Mouse (Mus musculus): ENCODE results near the gene Lacc1. TPM values are rescaled to one million over a fixed set of nuclear protein-coding genes. Genes with fewer than 3 reads are reported as not detected.
"Not testable (repeated sequence)": the region's sequence is repeated elsewhere in the genome, so short reads cannot be mapped to it uniquely, and the experiment has no call there.

Lacc1 gene
- polyA plus RNA-seq, 1 experiment from 2014 or later, result 2.5 TPM

- ATAC-seq (ENCODE audit: low FRiP score), result no peak
- no peaks in the 10 kb centered on the region for H3K27me3 ChIP-seq (replicated peaks)
- H3K4me2 ChIP-seq, result no peak overlapping the region
- no peaks in the 10 kb centered on the region for H3K9me3 ChIP-seq (replicated peaks)
- 53% methylated on average over 5 of the region's 5 CpGs for WGBS
- no peak overlapping the region for H3K27ac ChIP-seq (replicated peaks)
- H3K36me3 ChIP-seq, result no peaks in the 10 kb centered on the region
- no peak overlapping the region for H3K4me3 ChIP-seq (replicated peaks)
- no peaks in the 10 kb centered on the region for H3K4me1 ChIP-seq
- H3K9ac ChIP-seq (replicated peaks), result no peak overlapping the region
These were observed 7.2 kb downstream of the Lacc1 start for GRCm38 (mm10) chr14:77029319-77030054.

GRCm38 (mm10) chr14:77024499-77024898, 12.2 kb downstream of the Lacc1 start:
- 88% methylated on average over 3 of the region's 3 CpGs for WGBS
- H3K4me3 ChIP-seq (replicated peaks), result no peak overlapping the region
- no peaks in the 10 kb centered on the region for H3K36me3 ChIP-seq
- no peak overlapping the region for H3K27ac ChIP-seq (replicated peaks)
- no peak for ATAC-seq (ENCODE audit: low FRiP score)
- H3K27me3 ChIP-seq (replicated peaks), result no peaks in the 10 kb centered on the region
- no peak overlapping the region for H3K4me2 ChIP-seq
- H3K9ac ChIP-seq (replicated peaks), result no peak overlapping the region
- no peaks in the 10 kb centered on the region for H3K4me1 ChIP-seq
- H3K9me3 ChIP-seq (replicated peaks), result no peaks in the 10 kb centered on the region

DNA sequence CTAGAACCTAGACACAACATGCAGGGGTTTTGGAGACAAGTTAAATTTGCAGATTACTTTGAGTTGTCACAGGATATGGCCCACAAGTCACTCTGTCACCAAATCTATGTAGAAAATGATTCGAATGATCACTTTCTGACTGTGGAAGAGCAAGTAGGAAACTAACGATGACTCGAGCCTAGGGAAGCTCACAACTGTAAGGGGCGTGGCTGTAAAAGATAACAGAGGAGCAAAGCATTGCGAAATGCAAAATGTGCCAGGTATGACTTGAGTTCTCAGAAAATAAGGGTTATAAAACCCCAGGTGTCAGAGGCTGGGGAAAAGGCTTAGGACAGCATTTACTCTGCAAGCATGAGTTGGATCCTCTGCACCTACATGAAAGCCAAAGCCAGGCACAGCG, 19.5 kb downstream of the Lacc1 start:
- Histone ChIP-seq H3K4me2 (no peak overlapping the region), H3K4me3 (replicated peaks) (no peak overlapping the region), H3K4me1 (no peaks in the 10 kb centered on the region), H3K9me3 (replicated peaks) (no peaks in the 10 kb centered on the region), H3K27ac (replicated peaks) (no peak overlapping the region), H3K27me3 (replicated peaks) (no peaks in the 10 kb centered on the region), H3K9ac (replicated peaks) (no peak overlapping the region), H3K36me3 (no peaks in the 10 kb centered on the region)
- 92% methylated on average over 6 of the region's 6 CpGs for WGBS
- no peak for ATAC-seq (ENCODE audit: low FRiP score)

DNA sequence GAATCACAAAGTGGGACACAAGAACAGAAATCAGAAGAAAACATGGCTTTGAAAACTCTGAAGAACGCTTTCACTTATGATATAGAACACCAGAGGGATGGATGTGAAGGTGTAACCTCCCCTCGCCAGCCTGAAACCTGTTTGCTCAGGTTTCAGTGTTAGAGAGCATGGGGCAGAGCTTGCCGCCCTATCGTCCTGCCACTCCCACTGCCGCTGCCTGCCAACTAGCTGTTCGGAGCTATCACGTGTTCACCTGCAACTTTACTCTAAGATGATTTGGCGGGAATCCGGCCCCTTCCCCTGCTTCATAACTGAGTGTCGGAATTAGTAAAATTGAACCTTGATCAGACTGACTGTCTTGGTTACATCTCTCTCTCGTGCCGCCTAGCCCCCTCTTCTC, 19.9 kb downstream of the Lacc1 start:
- not testable (repeated sequence) for ATAC-seq (ENCODE audit: low FRiP score)

DNA sequence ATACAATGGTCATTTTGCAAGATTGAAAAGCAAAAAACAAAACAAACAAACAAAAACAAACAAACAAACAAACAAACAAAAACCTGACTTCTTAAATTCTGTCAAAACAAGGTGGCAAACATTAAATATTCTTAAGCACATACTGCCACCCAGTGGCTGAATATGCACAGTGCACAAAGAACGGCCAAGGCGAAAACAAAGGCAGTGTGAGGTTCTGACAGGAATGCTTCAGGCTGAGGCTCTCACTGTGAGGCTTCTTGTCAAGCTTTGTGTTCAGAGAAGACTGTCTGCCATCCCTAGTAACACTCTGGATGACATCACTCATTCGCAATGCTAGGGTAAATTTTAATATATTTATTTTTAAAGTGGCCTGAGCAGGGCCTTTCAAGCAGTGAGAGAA, 24.9 kb downstream of the Lacc1 start:
- H3K9me3 ChIP-seq (replicated peaks), result no peaks in the 10 kb centered on the region
- H3K4me3 ChIP-seq (replicated peaks), result no peak overlapping the region
- H3K27me3 ChIP-seq (replicated peaks), result no peaks in the 10 kb centered on the region
- no peak overlapping the region for H3K4me2 ChIP-seq
- H3K36me3 ChIP-seq, result no peaks in the 10 kb centered on the region
- peak; percentile 72; the same call in 1 of the 2 replicates for ATAC-seq (ENCODE audit: low FRiP score)
- 0 out of 2 replicates have a peak overlapping the region, but pooled peaks have one; percentile 45 for H3K27ac ChIP-seq (replicated peaks)
- H3K9ac ChIP-seq (replicated peaks), result no peak overlapping the region
- WGBS, result 7% methylated on average over 3 of the region's 3 CpGs
- H3K4me1 ChIP-seq, result peaks cover 3% of the 10 kb centered on the region; the same call in 1 of the 2 replicates

More for the DNA sequence above, 19.9 kb downstream of the Lacc1 start:
- not testable (repeated sequence) for H3K9ac ChIP-seq (replicated peaks); H3K36me3 ChIP-seq; H3K27ac ChIP-seq (replicated peaks); H3K4me2 ChIP-seq; H3K9me3 ChIP-seq (replicated peaks); H3K27me3 ChIP-seq (replicated peaks); H3K4me1 ChIP-seq; H3K4me3 ChIP-seq (replicated peaks)
- WGBS, result 70% methylated on average over 12 of the region's 12 CpGs

GRCm38 (mm10) chr14:77008238-77008637, 28.5 kb downstream of the Lacc1 start:
- Histone ChIP-seq H3K9me3 (replicated peaks) (no peaks in the 10 kb centered on the region), H3K4me3 (replicated peaks) (no peak overlapping the region), H3K27ac (replicated peaks) (no peak overlapping the region), H3K27me3 (replicated peaks) (no peaks in the 10 kb centered on the region), H3K36me3 (no peaks in the 10 kb centered on the region), H3K9ac (replicated peaks) (no peak overlapping the region), H3K4me2 (no peak overlapping the region), H3K4me1 (peaks cover 14% of the 10 kb centered on the region)
- peak; percentile 78; the same call in 1 of the 2 replicates for ATAC-seq (ENCODE audit: low FRiP score)
- WGBS, result 18% methylated on average over 3 of the region's 3 CpGs

- no peaks in the 10 kb centered on the region for H3K9me3 ChIP-seq (replicated peaks)
- H3K4me1 ChIP-seq, result peaks cover 14% of the 10 kb centered on the region
- ATAC-seq (ENCODE audit: low FRiP score), result no peak
- no peak overlapping the region for H3K4me3 ChIP-seq (replicated peaks)
- no peaks in the 10 kb centered on the region for H3K36me3 ChIP-seq
- H3K4me2 ChIP-seq, result no peak overlapping the region
- WGBS, result 51% methylated on average over 5 of the region's 5 CpGs
- H3K9ac ChIP-seq (replicated peaks), result no peak overlapping the region
- no peaks in the 10 kb centered on the region for H3K27me3 ChIP-seq (replicated peaks)
- no peak overlapping the region for H3K27ac ChIP-seq (replicated peaks)
These were observed 31.1 kb downstream of the Lacc1 start for GRCm38 (mm10) chr14:77005566-77005965.

DNA sequence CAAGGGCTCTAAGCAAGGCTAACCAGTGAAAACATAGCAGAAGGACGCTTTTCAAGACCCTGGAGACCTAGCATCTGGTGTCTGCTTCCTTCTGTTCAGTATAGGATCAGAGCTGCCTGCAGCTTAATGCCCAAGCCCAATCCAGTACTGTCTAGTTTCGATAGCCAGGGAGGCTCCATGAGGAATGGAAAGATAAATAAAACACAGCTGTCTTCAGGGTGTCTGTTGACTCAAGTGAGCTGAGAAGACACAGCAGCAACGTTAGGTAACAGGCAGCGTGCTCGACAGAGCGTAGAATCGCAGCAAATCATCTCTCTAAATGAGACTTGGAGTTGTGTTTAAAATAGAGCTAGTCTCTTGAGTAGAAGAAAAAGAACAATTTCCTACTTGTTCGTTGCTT, 32.0 kb downstream of the Lacc1 start:
- 50% methylated on average over 8 of the region's 8 CpGs for WGBS
- ATAC-seq (ENCODE audit: low FRiP score), result no peak
- no peak overlapping the region for H3K9ac ChIP-seq (replicated peaks)
- H3K4me3 ChIP-seq (replicated peaks), result no peak overlapping the region
- peaks cover 14% of the 10 kb centered on the region for H3K4me1 ChIP-seq
- no peak overlapping the region for H3K27ac ChIP-seq (replicated peaks)
- H3K36me3 ChIP-seq, result no peaks in the 10 kb centered on the region
- no peaks in the 10 kb centered on the region for H3K9me3 ChIP-seq (replicated peaks)
- H3K4me2 ChIP-seq, result no peak overlapping the region
- no peaks in the 10 kb centered on the region for H3K27me3 ChIP-seq (replicated peaks)

DNA sequence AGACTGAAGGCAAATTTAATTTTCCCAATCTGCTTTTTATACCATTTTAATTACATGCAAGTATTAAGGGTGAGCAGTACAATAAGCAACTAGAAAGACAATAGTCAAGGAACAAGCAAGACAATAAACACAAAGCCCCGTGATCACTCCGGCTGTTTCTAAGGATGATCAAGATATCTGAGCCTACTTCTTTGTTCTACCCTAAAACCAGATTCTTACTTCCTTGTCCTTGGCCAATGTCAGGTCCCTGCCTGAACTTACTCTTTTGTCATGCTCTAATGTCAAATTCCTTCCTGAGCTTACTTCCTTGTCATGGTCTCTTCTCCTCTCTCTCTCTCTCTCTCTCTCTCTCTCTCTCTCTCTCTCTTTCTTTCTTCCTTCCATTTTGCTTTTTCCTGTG, 46.4 kb downstream of the Lacc1 start:
- H3K27me3 ChIP-seq (replicated peaks); H3K27ac ChIP-seq (replicated peaks); H3K4me1 ChIP-seq; H3K9me3 ChIP-seq (replicated peaks); H3K9ac ChIP-seq (replicated peaks); ATAC-seq (ENCODE audit: low FRiP score); H3K36me3 ChIP-seq; H3K4me2 ChIP-seq; H3K4me3 ChIP-seq (replicated peaks): not testable (repeated sequence)
- 88% methylated on average over 2 of the region's 2 CpGs for WGBS

DNA sequence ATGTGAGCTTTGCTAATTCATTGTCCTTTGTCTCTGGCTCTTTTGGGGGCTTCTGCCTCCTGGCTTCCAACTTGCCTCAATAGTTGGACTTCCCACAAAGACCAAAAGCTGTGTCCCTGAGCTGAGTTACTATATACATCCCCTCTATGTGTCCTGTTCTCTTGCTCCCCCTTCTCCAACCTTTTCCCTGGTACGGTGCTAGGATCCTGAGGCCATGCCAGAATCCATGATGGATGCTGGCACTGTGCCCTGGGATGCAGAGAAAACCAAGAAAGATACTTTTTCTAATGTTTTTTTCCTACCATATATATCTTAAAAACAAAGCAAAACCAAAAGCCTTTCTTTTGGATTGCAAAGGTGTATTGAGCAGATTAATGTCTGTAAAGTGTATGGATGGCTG, 54.9 kb downstream of the Lacc1 start:
- 32% methylated on average over 1 of the region's 1 CpGs for WGBS
- Histone ChIP-seq H3K27ac (replicated peaks) (peak overlapping the region; percentile 46), H3K4me3 (replicated peaks) (no peak overlapping the region)

GRCm38 (mm10) chr14:76981176-76981575, 55.5 kb downstream of the Lacc1 start:
- no peaks in the 10 kb centered on the region for H3K36me3 ChIP-seq
- 97% methylated on average over 4 of the region's 4 CpGs for WGBS
- no peak for ATAC-seq (ENCODE audit: low FRiP score)

More for the DNA sequence above, 54.9 kb downstream of the Lacc1 start:
- no peak overlapping the region for H3K4me2 ChIP-seq
- ATAC-seq (ENCODE audit: low FRiP score), result no peak
- no peak overlapping the region for H3K9ac ChIP-seq (replicated peaks)
- no peaks in the 10 kb centered on the region for H3K36me3 ChIP-seq
- peaks cover 6% of the 10 kb centered on the region; the same call in 1 of the 2 replicates for H3K4me1 ChIP-seq
- H3K27me3 ChIP-seq (replicated peaks), result no peaks in the 10 kb centered on the region
- no peaks in the 10 kb centered on the region for H3K9me3 ChIP-seq (replicated peaks)

GRCm38 (mm10) chr14:76979569-76979968, 57.1 kb downstream of the Lacc1 start:
- no peak overlapping the region for H3K4me3 ChIP-seq (replicated peaks)
- no peak for ATAC-seq (ENCODE audit: low FRiP score)
- WGBS, result 74% methylated on average over 9 of the region's 9 CpGs
- H3K27ac ChIP-seq (replicated peaks), result no peak overlapping the region; the same call in 1 of the 2 replicates
- no peak overlapping the region for H3K9ac ChIP-seq (replicated peaks)
- H3K9me3 ChIP-seq (replicated peaks), result no peaks in the 10 kb centered on the region
- H3K4me2 ChIP-seq, result no peak overlapping the region
- peaks cover 6% of the 10 kb centered on the region; the same call in 1 of the 2 replicates for H3K4me1 ChIP-seq
- H3K27me3 ChIP-seq (replicated peaks), result no peaks in the 10 kb centered on the region
- no peaks in the 10 kb centered on the region for H3K36me3 ChIP-seq

More at GRCm38 (mm10) chr14:76981176-76981575, 55.5 kb downstream of the Lacc1 start:
- Histone ChIP-seq H3K9ac (replicated peaks) (no peak overlapping the region), H3K27me3 (replicated peaks) (no peaks in the 10 kb centered on the region), H3K9me3 (replicated peaks) (no peaks in the 10 kb centered on the region), H3K4me1 (peaks cover 6% of the 10 kb centered on the region; the same call in 1 of the 2 replicates), H3K4me2 (no peak overlapping the region), H3K4me3 (replicated peaks) (no peak overlapping the region), H3K27ac (replicated peaks) (no peak overlapping the region)
